Mouse (Mus musculus): ENCODE measurements around the gene 9130409I23Rik.

9130409I23Rik gene

DNA sequence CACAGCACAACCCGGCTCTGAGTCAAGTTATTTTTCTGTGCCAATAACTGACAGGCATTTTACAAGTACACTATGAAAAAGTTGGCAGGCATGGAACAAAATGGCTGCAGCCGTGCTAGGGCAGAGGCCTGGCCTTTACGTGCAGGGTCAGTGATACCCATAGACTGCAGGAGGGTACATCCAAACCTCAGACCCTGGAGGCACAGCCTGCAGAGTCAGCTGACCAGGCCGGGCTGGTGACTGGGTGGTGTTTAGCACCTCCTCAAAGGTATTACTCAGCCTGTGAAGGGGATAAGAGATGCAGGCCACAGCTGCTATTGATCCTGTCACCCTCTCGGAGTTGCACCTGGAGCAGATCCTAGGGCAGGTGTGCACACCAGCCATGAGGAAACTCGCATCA lies at the start of gene 9130409I23Rik:
Gene 9130409I23Rik, plus strand, starts transcription at position 301 of the 400 bp plus-strand sequence.
- no peak for DNase-seq

DNA sequence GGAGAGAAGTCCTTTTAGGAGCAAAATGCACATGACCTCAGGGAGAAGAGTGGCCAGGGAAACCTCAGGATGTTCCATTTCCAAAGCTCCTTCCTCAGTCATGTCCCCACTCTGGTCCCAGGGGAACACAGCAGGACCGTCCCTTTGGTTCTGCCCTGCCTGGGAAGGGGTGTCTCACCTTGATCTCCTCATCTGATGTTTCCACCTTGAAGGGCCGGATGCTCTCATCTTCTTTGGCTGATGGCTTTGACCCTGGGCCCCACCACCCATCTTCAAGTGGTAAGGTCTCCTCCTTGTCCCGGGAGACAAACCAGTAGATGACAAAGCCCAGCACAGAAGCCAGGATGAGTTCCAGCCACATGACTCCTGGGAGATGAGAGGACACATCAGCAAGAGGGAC lies 49.4 kb upstream of the 9130409I23Rik start:
- no peak for DNase-seq

DNA sequence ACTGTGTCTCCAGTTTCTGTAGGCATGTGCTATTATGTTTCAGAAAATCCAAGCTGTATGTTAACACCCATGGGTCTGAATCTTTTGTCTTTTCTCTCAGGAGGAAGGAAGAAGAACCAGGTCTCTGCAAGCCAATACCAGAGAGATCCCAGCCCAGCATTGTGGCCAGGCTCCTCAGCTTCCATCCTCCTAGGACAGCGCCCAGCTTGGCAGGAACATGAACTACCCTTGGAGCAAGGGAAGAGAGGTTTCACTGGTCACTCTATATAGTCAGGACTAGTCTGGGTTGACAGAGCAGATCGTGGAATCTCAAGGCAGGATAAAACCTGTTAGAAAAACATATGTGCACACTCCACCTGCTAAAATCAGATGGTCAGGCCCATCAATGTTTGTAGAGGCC lies 47.2 kb upstream of the 9130409I23Rik start:
- no peak for DNase-seq

DNA sequence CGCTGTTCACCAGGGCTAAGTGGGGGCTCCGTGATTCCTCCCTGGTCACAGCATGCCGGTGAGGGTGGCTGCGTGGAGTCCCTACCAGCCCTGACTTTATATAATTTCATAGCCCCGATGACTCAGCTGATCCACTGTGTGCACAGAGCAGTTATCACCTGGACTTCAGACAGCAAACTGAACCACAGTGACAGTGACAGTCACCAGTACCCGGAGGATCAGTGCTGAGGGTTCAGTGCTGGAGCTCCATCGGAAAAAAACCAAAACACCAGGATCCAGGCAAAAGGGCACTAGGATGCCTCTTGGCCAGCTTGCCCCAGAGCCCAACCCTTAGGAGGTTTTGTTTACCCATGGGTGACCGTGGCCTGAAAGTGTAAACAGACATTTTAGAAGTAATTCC lies 45.7 kb upstream of the 9130409I23Rik start:
- DNase-seq: no peak

DNA sequence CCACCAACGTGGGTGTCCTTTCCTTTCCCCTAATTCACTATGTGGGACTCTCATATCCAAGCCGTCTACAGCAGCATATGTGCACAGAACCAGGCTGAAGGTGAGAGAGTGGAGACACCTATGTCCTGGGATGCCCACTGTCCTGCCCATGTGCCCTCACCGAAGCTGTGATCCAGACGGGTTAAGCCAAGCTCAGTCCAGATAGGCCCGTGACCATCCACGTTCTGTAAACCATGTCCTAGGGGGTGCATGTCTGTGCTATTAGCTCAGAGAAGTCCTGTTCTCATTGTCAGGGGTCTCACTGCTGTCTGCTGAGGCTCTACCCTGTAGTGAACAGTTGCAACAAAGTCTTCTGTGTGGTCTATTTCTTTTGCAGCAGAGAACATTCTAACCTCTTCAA lies 43.2 kb upstream of the 9130409I23Rik start:
- DNase-seq: no peak

DNA sequence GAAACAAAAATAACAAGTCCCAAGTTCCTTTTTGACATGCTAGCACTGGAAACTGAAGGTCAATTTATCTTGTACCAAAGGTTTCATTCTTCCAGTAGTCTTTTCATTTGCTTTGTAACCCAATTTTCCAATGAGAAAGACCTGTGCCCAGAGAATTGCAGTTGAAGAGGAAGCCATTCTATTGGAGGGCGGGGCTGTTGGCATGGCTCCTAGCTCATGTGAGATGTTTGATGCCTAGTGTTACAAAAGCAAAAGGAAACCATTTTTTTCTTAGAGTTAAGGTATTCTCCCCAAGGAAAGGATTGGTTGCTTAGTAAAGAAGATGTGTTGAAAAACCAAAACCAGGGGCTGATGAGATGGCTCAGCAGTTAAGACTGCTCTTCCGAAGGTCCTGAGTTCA lies 42.8 kb upstream of the 9130409I23Rik start:
- DNase-seq: no peak

DNA sequence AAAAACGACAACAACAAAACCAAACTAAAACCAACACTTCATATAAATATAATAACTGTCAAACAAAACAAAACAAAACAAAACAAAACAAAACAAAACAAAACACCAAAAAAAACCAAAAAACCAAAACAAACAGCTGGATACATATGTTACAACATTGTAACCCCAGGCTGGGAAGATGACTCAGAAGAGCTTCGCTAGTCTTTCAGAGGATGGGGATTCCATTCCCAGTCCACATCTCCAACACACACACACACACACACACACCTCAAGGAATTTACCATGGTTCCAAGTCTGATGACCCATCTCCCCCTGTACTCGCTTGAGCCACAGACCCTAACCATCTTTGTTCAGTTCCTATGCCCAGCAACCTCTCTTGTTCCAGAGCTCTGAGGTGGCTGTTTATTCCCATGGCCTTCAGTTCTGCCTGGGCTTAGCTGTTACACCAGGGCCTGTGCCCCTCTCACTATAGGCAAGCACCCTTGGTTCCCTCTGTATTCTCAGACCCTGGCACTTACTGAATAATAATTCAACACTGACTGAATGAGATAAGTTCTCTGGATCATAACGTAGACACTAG lies 41.9 kb upstream of the 9130409I23Rik start:
- no peak for DNase-seq

DNA sequence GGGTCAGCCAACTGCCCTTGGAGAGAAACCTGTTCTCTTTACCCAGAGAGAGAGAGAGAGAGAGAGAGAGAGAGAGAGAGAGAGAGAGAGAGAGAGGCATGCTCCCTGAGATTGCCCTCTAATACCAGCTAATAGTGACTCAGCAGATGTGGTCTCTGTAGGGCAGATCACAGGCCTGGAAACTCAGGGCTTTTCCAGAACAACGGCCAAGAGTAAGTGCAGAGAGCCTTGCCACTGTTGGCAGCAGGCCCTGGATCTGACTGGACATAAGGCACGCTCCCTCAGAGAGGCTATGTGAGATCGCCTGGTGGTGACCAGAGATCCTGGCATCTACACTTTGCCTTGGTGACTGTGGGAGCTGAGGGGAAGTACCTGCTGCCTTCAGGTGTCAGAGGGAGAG lies 41.3 kb upstream of the 9130409I23Rik start:
- peak; percentile 65 to 71 for DNase-seq

DNA sequence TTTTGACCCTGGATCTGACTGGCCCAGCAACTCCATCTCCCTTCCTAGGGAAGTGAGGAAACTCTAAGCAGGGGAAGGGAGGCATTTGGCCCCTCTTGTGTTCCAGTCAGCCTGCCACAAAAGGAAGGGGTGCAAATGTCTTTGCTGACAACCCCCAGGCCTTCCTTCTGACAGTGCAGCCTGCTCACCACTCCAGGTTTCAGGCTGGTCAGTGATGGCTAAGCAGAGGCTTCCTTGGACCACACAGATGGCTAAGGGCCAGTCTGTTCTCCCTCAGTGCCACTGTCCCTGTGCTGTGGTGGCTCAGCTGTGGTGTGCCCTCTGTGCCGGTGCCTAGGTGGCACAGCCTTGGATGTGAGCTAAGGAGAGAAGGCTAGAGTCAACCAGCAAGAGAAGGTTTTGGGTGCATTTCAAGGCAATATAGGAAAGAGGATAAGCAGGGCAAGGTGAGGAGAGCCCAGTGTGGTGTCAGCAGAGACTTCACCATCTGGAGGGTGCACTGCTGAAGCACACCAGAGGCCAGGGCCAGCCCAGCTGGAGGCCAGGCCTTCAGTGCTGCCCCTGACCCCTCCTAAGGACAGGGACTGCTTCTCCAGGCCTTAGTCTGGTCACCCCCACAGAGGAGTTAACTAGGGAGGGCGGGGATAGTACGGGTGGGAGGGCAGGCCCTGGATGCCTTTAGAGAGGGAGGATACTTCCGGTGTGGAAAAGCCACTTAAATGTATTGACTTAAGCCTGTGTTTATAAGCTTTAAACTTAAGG lies 40.7 kb upstream of the 9130409I23Rik start:
- DNase-seq: no peak

DNA sequence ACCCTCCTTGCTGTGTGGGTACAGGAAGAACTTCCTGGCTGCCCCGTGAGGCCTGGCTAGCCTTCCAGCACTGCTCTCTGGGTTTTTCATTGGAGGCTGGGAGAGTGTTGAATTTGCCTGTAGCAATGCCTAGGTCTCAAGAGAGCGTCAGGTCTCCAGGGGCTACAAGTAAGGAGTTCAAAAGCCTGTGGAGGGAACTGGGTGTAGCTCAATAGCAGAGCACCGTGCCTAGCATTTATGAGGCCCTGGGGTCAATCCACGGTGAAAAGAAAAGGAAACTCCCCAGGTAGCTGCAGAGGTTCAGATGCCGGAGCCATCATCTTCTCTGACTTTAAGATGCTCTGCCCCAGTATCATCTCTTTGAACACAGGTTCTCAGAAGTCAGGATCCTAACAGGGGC lies 39.4 kb upstream of the 9130409I23Rik start:
- no peak for DNase-seq

DNA sequence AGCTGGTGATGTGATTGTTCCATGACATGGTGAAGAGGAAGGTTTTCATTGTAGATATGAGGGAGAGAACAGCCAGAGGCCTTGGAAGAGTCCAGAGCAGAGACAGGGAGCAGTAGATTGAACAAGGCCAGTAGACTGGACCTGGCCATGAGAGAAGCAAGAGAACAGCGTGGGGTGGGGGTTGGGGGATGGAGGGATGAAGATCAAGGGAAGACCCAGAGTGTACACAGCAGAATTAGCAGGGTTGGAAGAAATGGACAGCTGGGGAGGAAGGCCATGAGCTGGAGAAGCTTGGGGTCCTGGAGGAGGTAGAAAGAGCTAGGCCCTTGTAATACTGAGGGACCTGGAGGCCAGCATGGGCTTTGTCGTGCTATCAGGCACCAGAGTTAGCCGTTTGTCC lies 38.6 kb upstream of the 9130409I23Rik start:
- DNase-seq: no peak

DNA sequence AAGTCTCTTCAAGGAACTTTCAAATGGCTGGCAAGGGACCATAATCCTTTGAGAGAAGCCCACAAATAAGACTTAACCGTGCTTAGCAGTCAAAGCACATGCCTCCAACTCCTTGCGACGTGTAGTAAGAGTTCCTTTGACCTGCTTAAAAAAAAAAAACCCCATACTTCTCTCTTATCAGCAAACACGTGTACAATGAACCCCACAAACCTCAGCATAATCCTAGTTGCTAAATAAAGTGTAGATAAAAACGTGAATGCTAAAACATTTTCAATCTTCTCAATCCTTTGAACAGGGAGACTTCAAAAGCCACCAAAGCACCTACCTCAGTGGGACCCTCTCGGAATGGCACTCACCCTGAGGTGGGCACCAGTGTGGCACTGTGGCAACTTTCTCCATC lies 37.6 kb upstream of the 9130409I23Rik start:
- no peak for DNase-seq

DNA sequence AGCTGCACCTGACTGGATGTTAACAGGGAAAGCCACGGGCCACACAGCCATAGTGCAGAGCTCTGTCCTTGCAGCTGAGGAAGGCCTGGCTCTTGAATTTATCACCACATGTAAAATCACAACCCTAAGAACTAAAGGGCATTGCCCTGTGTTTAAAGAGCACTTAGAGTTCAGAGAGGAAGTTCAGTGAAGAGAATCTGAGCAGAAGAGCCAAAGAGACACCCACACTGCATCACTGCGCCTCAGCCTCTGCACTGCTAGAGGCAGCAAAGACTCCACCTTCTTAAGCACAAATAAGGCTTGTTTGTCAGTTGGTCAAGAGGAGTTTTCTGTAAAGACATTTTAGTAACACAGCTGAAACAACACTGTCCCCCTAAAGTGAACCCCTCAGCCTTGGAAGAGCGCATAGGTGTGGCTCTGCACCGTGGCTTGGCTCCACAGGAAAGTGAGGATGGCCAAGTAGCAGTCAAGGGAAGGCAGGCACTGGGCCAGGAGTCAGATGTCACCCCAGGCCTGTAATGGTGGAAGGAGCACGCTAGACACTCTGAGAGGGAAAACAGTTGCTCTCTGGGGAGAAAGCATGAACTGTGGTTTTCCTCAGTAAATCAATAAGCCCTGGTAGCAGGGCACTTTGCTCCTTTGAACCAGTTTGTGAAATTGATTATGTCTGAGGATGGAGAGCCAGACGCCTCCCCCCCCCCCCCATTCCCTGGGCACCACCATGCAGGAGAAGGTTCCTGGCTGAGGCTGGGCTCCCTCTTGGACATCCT lies 36.1 kb upstream of the 9130409I23Rik start:
- peak; percentile 49 to 59 for DNase-seq

DNA sequence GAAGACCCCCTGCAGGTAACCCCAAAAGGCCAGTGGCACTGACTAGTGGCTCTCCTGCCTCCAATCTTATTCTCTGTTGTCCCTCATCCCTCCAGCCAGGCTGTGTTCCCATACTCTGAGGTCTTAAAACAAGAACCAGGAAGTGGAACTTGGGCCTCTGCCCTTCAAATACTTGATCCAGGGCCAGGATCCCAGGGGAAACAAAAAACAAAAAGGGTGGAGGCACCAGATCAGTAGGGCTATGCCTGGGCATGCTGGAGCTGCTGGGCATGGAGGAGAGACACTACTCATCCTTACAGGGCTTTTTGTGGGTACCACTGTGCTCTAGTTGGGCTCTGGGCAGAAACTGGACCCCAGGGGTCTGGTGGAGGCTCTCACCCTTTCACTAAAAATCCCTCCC lies 35.5 kb upstream of the 9130409I23Rik start:
- peak; percentile 19 to 35 for DNase-seq

DNA sequence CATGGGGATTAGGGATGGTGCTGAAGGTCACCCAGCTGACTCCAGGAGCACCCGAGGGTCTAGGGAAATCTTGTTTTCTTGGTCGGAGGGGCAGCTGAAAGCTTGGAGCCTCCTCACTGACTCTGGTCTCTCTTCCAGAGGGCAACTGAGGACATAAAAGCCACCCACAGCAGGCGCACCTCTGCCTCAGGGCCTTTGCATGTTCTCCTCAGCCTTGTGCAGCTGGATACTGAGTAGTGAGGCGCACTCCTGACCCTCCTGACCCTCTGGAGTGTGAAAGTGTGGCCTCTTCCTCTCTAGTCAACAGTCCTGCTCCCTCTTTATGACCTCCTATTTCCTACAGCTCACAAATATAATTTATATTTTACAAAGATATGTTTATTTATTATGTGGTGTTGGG lies 35.0 kb upstream of the 9130409I23Rik start:
- no peak for DNase-seq

DNA sequence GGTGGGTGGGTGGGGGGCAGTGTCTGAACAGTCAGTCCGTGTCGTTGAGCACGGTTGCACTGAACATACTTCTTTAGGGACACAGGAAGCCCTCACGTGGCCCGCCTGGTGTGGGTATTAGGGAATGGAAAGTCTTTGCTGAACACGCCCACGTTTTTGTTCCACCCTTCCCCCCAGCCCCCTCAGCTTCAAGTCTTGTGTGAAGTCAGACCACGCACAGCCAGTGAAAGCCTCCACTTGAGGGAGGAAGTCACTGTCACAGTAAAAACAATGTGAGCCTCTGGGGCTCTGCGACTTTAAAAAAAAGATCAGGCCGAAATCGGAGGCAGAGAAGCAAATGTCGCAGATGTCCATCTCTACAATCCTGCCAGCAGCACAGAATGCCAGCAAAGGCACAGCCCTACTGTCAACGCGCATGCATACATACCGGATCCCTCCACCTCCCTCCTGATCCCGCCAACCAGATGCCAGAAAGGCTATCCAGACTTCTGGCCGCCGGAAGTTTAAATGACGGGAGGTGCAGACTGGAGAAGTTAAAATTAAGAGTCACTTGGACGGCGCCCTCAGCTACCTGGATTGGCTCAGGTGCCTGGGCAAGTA lies 34.4 kb upstream of the 9130409I23Rik start:
- peak; percentile 73 to 76 for DNase-seq

DNA sequence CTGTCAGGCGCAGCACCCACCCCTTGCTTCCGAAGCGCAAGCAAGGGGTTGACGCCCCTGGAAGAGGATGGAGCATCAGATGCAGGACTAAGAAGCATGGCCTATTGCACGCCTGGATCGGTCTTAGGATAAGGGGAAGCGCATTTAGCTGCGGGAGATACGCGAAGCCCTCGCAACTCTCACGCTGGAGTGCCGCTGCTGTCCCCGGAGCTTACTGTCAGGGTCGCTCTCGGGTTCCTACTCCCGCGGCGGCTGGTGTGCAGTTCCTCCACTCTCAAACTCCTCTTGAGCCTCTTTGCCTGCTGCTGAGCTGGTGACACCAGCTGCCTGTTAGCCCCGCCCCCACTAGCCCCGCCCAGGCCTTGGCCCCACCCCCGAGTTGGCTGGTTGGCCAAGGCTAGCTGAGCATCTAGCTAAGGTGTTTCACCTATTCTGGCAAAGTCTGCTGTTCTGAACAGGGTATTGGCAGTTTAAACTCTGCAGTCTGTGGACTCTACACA lies 33.8 kb upstream of the 9130409I23Rik start:
- peak; percentile 79 to 85 for DNase-seq

DNA sequence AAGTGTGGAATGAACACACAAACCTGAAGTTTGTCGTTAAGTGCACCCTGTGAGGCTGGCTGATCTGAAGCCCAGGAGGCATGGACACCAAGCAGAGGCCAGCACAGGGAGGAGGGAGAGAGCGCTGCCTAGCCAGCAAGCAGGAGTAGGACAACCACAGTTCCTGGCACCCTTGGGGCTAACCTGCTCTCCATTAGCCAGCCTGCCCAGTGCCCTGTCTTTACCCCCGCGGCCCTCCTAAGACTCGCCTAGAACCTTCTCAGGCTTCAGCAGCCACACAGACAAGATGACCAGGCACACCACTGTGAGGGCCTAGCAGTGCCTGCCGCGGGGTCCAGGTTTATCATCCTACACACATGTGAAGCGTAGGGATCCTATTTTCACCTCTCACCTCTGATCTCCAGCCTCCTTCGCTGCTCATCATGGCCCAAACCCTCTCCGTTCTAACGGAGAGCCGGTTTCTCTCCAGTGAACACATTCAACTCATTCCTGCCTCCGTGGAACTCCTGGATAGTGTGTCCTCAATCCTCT lies 33.1 kb upstream of the 9130409I23Rik start:
- DNase-seq: no peak

DNA sequence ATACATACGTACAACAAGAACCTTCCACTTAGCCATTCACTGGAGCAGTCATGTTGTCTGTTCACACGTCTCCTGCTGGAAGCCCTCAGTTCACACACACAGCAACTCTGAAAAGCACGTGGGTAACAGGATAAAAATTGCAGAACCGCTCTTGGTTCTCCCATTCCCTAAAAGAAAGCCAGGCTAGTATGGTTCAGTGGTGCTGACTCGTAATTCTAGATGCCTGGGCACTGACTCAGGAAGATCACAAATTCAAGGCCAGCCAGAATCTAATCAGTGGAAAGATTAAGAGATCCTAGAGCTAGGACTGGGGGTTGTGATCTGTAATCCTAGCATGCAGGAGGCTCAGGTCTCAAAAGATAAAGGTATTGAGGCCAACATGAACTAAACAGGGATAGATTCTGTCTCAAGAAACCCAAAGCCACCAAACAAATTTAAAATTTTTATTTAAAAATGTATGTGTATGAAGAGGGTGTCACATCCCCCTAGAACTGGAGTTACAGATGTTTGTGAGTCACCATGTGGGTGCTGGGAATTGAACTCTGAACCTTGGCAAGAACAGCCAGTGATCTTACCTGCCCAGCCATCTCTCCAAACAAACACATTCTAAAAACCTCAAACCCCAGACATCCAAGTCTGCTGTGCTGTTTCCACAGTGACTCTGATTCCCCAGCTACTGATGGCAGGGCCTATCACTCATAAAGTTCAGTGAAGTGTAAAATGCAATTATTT lies 30.1 kb upstream of the 9130409I23Rik start, which contains the start of gene Ephx1:
Gene Ephx1, minus strand, starts transcription at position 149 of the 732 bp plus-strand sequence.
- no peak for DNase-seq

DNA sequence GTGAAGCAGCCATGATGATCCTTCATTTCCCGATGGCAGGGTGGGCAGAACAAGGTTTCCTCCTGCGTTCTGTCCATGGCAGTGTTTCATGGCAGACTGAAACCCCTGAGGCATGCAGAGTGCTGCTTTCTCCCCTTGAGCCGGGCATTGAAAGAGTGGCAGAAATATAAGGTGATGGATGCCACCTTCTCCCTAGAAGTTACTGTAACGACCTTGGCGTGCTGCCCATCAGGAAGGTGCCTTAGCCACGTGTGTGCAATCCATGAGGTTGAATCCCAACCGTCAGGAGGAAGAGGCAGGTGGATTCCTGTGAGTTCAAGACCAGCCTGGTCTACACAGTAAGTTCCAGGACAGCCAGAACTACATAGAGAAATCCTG lies 29.6 kb upstream of the 9130409I23Rik start:
- no peak for DNase-seq

DNA sequence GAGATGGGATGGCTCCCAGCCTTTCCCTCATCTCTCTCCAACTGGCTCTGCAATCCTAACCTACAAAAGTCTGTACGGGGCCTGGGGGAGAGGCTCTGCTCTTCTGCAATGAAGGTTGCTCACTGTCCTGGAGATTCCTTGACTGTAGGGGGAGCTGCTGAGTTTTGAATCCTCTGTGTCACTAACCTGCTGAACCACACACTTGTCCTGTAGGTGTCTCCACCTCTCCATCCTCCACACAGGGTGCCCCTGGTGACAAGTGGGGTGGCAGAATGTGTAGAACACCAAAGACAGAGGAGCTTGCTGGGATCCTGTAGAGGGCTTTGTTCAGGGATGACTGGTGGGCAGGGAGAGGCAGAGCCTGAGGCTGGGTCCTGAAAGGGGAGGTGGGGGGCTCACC lies 28.8 kb upstream of the 9130409I23Rik start:
- DNase-seq: peak; percentile 63 to 77

Data from cerebellum, postnatal 36 days (tissue).